Mouse (Mus musculus) liver, embryonic 11.5 days (tissue): ENCODE results near the gene Mllt3. TPM values are rescaled to one million over a fixed set of nuclear protein-coding genes. Genes with fewer than 3 reads are reported as not detected.
A peak's percentile ranks its signal among the peaks of the same experiment; 100 is the strongest.

Experiments
- ATAC-seq: fragments of 200-750 bp; cut with Nextera tagmentation; replicated peaks from 2 replicates; pipeline ENCODE4 v1.8.0; 2017; ENCODE audit warnings: moderate number of reproducible peaks, mild to moderate bottlenecking, moderate TSS enrichment, moderate library complexity; ENCODE audit not compliant: low FRiP score
- DNase-seq: peaks from one replicate; pipeline ENCODE4 v3.0.0-alpha.2; 2017; ENCODE audit warnings: low spot score
- H3K27ac ChIP-seq: fragments of 300-500 bp; sonication (generic); 2 replicates; pipeline ENCODE4 v1.5.1; 2014; ENCODE audit warnings: mild to moderate bottlenecking, low read depth, low read length, control low read depth
- H3K27me3 ChIP-seq: fragments of 300-500 bp; sonication (generic); replicated peaks from 2 replicates; pipeline ENCODE4 v1.6.1; 2014; ENCODE audit warnings: low read length, mixed read lengths; ENCODE audit not compliant: control insufficient read depth, insufficient read depth
- H3K36me3 ChIP-seq: fragments of 300-500 bp; sonication (generic); 2 replicates; pipeline ENCODE4 v1.6.1; 2014; ENCODE audit warnings: mild to moderate bottlenecking, low read length, moderate library complexity, mixed read lengths; ENCODE audit not compliant: control insufficient read depth, insufficient read depth
- H3K4me1 ChIP-seq: fragments of 300-500 bp; sonication (generic); replicated peaks from 2 replicates; pipeline ENCODE4 v1.6.1; 2014; ENCODE audit warnings: low read length, mixed read lengths; ENCODE audit not compliant: control insufficient read depth, insufficient read depth
- H3K4me2 ChIP-seq: fragments of 300-500 bp; sonication (generic); 2 replicates; pipeline ENCODE4 v1.6.1; 2014; ENCODE audit warnings: mild to moderate bottlenecking, control low read depth, moderate library complexity
- H3K4me3 ChIP-seq: fragments of 300-500 bp; sonication (generic); 2 replicates; pipeline ENCODE4 v1.5.1; 2014; ENCODE audit warnings: low read depth, low read length, control low read depth
- H3K9ac ChIP-seq: fragments of 300-500 bp; sonication (generic); 2 replicates; pipeline ENCODE4 v1.6.1; 2014; ENCODE audit warnings: low read depth, low read length, control low read depth
- H3K9me3 ChIP-seq: fragments of 300-500 bp; sonication (generic); 2 replicates; pipeline ENCODE4 v1.6.1; 2016; ENCODE audit warnings: low read length, inconsistent platforms, mixed read lengths; ENCODE audit not compliant: control insufficient read depth
- WGBS: fragments of 180-500 bp; shearing (Covaris S2); extraction: QIAGEN DNeasy Blood & Tissue Kit; methylation state at CpG from one replicate; pipeline ENCODE4 v1.1.7; 2014; 5-methylcytosine and 5-hydroxymethylcytosine counted together
- polyA plus RNA-seq: library from polyadenylated mRNA; unstranded; fragments of >200 nt; fragmentation: Nextera tagmentation; extraction: Ambion mirVana; gene quantifications from 2 replicates; pipeline ENCODE4 v1.2.1, GENCODE M21; 2014

Gene Mllt3
- polyA plus RNA-seq, 1 experiment from 2014 or later, result 77.5 TPM

DNA sequence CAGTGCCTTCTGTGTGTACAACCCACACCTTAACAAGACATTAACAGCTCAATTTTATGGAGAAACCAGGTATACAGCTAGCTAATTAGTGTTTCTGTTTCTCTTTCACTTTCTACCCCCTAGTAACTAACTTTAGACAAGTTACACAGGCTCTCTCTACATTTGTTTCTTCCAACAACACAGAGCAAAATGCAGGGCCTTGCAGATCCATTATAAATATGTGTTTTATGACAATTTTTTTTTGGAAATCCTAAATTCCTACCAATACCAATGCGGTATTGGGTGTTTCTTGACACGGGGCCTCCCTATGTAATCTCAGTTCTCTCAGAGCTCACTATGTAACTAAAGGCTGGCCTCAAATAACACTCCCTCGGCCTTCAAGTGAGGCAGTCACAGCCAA is 139.7 kb downstream of the Mllt3 start:
- Histone ChIP-seq H3K36me3 (no peaks in the 10 kb centered on the region), H3K27ac (no peak overlapping the region), H3K9me3 (no peaks in the 10 kb centered on the region), H3K4me2 (no peak overlapping the region), H3K4me3 (no peak overlapping the region), H3K27me3 (no peaks in the 10 kb centered on the region), H3K4me1 (no peaks in the 10 kb centered on the region), H3K9ac (no peak overlapping the region)
- ATAC-seq, result no peak
- DNase-seq, result no peak
- WGBS, result 84% methylated on average over 3 of the region's 3 CpGs

DNA sequence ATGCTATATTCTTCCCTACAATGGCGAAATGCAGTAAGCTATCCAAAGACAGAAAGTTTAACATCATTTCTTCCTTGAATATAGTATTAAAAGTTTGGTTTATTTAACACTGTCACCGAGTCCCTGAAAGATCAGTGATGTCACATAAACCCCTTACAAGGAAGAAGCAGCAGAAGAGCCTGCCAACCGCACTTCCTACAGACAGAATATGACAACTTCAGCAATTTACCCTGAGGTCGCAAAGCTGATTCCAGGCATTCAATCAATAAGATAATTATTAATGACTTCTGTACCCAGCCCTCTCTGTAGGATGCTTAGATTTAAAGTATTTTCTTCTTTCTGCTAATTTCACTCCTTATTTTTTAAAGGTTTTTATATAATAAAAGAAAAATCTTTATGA is 140.2 kb downstream of the Mllt3 start:
- H3K27me3 ChIP-seq, result no peaks in the 10 kb centered on the region
- H3K36me3 ChIP-seq, result no peaks in the 10 kb centered on the region
- H3K4me3 ChIP-seq, result no peak overlapping the region
- no peak overlapping the region for H3K27ac ChIP-seq
- H3K9me3 ChIP-seq, result no peaks in the 10 kb centered on the region
- no peak overlapping the region for H3K4me2 ChIP-seq
- H3K9ac ChIP-seq, result no peak overlapping the region
- ATAC-seq, result no peak
- 83% methylated on average over 4 of the region's 4 CpGs for WGBS
- DNase-seq, result no peak
- H3K4me1 ChIP-seq, result no peaks in the 10 kb centered on the region

DNA sequence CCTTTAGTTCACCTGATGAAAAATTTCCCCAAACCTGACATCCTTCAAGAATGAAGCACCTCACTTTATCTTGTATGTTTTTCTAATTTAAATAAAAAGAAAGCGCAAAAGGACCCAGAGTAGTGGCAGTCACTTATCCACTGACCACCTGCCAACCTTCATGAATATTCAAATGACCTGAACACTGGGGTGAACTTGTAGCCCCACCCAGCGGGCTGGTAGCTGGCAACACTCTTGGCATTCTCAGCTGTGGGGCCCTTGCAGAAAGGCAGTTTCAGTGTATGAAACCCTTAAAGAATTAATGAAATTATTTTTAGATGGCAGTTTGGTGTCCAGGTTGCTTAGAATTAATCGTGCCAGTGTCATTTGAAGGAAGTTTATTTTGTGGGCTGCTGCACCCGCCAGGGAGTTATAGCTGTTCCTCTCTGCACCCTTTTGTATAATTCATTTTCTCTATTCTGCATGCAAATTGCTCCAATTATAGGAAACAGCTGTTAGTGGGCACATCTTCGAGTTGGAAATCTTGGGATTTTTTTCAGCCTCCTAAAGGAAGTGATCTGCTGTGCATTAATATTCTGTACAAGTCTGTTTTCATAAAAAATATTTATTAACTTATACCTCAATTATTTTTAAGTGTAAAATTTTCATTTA is 149.8 kb downstream of the Mllt3 start:
- no peak overlapping the region for H3K4me3 ChIP-seq
- DNase-seq, result no peak
- H3K36me3 ChIP-seq, result no peaks in the 10 kb centered on the region
- no peaks in the 10 kb centered on the region for H3K9me3 ChIP-seq
- ATAC-seq, result no peak
- WGBS, result 78% methylated on average over 5 of the region's 5 CpGs
- H3K4me2 ChIP-seq, result no peak overlapping the region
- H3K4me1 ChIP-seq, result no peaks in the 10 kb centered on the region
- H3K9ac ChIP-seq, result no peak overlapping the region
- no peaks in the 10 kb centered on the region for H3K27me3 ChIP-seq
- H3K27ac ChIP-seq, result no peak overlapping the region

DNA sequence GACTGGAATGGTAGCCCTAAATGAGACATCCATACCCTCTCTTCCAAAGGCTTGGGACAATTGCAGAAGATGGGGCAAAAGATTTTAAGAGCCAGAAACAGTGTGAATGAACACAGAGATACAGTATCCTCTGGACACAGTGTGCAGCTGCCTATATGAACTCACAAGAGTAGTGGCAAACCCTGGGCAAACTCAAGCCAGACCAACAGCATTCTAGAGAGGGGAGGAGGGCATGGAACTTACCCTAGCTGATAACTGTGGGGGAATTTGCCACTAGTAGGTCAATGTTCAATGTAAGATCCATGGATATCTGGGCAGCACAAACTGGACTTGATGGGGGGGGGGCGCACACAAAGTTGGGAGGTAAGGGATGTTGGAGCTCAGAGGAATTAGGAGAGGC is 151.2 kb downstream of the Mllt3 start:
- no peaks in the 10 kb centered on the region for H3K36me3 ChIP-seq
- no peak overlapping the region for H3K9ac ChIP-seq
- H3K4me3 ChIP-seq, result no peak overlapping the region
- no peaks in the 10 kb centered on the region for H3K4me1 ChIP-seq
- H3K27me3 ChIP-seq, result no peaks in the 10 kb centered on the region
- WGBS, result 95% methylated on average over 1 of the region's 1 CpGs
- no peak for DNase-seq
- ATAC-seq, result no peak
- H3K9me3 ChIP-seq, result no peaks in the 10 kb centered on the region
- 0 out of 2 replicates have a peak overlapping the region, but pooled peaks have one; percentile 16 for H3K27ac ChIP-seq
- H3K4me2 ChIP-seq, result no peak overlapping the region

DNA sequence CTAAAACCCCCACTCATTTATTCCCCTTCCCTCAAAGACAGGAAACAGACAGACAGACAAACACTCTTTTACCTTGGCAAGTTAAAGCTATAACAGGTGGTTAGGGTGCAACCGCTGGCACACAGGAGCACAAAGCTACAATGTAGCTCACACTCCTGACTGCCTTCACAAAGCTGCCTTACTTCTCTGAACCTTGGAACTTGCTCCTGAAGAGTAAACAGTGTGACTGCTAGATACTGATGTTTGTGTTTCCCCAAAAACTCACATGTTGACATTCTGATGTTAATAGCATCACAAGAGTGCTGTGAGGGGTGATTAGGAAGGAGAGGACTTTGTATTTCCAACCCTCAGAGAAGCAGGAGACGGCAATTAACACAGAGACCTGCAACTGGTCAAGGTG is 151.6 kb downstream of the Mllt3 start:
- Histone ChIP-seq H3K9ac (no peak overlapping the region), H3K4me1 (no peaks in the 10 kb centered on the region), H3K9me3 (no peaks in the 10 kb centered on the region), H3K27ac (peak overlapping the region; percentile 16; the same call in 1 of the 2 replicates), H3K4me2 (peak overlapping the region; percentile 39; the same call in 1 of the 2 replicates), H3K4me3 (peak overlapping the region; percentile 26), H3K36me3 (no peaks in the 10 kb centered on the region), H3K27me3 (no peaks in the 10 kb centered on the region)
- WGBS, result 74% methylated on average over 2 of the region's 2 CpGs
- no peak for DNase-seq
- ATAC-seq, result peak; percentile 43; the same call in 1 of the 2 replicates

DNA sequence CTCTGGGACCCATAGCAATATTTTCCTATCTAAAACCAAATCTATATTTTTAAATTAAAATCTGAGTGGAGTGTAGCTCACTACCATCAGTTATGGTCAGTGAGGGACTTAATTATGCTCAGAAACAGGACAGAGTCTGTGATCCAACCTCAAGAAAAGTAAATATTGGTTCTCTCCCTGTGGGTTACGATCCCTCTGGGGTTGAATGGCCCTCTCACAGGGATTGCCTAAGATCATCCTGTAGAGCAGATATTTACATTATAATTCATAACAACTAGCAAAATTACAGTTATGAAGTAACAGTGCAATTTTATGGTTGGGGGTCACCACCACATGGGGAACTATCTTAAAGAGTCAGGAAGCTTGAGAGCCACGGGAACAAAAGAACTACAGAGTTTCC is 152.9 kb downstream of the Mllt3 start:
- Histone ChIP-seq H3K27me3 (no peaks in the 10 kb centered on the region), H3K4me1 (no peaks in the 10 kb centered on the region), H3K4me3 (no peak overlapping the region), H3K9me3 (no peaks in the 10 kb centered on the region), H3K9ac (no peak overlapping the region), H3K4me2 (peak overlapping the region; percentile 39), H3K36me3 (no peaks in the 10 kb centered on the region), H3K27ac (no peak overlapping the region)
- whole genome bisulfite sequencing, result 71% methylated on average over 2 of the region's 2 CpGs
- DNase-seq (no peak), ATAC-seq (no peak)

DNA sequence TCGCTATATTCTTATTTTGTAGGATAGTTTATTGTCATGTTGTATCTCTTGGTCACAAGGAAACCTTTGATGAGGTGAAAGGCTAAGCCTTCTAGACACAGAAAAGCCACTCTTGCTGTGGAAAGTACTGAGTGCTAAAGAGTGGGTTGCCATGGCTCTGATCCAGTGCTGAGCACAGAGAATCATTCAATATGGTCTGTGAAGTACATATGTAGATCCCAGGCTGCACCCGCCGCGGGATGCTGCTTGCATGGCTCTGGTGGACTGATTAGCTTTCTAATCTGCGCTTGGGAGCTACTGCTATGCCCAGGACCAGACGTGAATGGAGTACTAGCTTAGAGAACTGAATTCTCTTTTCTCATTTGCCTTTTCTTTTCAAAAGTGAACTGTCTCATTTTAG is 154.5 kb downstream of the Mllt3 start:
- Histone ChIP-seq H3K4me3 (no peak overlapping the region), H3K4me2 (no peak overlapping the region; the same call in 1 of the 2 replicates), H3K9me3 (no peaks in the 10 kb centered on the region), H3K9ac (no peak overlapping the region), H3K4me1 (no peaks in the 10 kb centered on the region), H3K27ac (no peak overlapping the region), H3K27me3 (no peaks in the 10 kb centered on the region), H3K36me3 (no peaks in the 10 kb centered on the region)
- DNase-seq (no peak), ATAC-seq (no peak)
- 80% methylated on average over 6 of the region's 6 CpGs for WGBS

DNA sequence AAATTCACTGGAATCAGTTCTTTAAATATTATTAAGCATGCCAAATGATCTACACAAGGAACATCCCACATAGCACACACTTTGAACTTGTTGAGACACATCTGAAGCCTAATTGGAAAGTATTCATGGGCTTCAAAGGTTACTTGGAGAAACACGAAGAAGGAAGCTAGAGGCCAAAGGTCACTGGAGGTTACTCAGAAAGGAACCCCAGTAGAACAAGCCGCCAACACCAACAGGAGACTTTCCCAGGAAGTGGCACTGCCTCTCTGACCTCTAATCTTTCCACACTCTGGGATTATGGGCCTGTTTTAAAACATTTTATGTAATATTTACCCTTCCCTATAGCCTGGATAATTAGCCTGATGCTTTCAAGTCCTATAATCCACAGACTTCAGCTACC is 162.6 kb downstream of the Mllt3 start:
- DNase-seq (no peak), ATAC-seq (no peak)
- Histone ChIP-seq H3K9ac (no peak overlapping the region), H3K36me3 (no peaks in the 10 kb centered on the region), H3K27ac (no peak overlapping the region), H3K4me3 (no peak overlapping the region), H3K9me3 (no peaks in the 10 kb centered on the region), H3K4me2 (no peak overlapping the region), H3K27me3 (no peaks in the 10 kb centered on the region), H3K4me1 (no peaks in the 10 kb centered on the region)
- 66% methylated on average over 2 of the region's 2 CpGs for WGBS

DNA sequence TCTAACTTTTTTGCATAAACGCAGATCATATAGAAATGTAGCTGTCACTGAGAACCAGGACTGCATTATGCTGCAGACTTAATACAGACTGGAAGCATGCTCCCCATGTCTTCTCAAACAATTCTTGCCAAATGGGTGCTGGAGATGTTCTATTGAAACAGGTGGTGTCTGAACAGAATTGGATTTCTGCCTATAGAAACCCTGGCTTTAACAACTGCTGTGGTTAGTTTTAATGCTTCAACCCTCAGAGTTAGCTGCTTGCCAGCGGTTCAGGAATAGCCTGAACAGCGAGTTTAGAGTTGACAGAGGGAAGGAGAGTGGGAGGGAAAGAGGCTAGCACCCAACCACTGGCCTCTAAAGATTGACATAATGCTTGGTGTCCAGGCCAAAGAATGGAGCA is 166.6 kb downstream of the Mllt3 start:
- Histone ChIP-seq H3K4me2 (no peak overlapping the region), H3K4me3 (no peak overlapping the region), H3K36me3 (no peaks in the 10 kb centered on the region), H3K9ac (no peak overlapping the region), H3K9me3 (no peaks in the 10 kb centered on the region), H3K27me3 (no peaks in the 10 kb centered on the region), H3K4me1 (no peaks in the 10 kb centered on the region), H3K27ac (no peak overlapping the region)
- 72% methylated on average over 3 of the region's 3 CpGs for WGBS
- DNase-seq, result no peak
- no peak for ATAC-seq
